Mouse (Mus musculus) frontal cortex, postnatal 14 days (tissue): ENCODE measurements at regions not wholly inside any gene's neighbourhood (a gene's known extent, or its start where the extent isn't known, plus 50 kb on each side); places are given as distances from the start of the nearest gene placed in this dataset.
"Not testable (repeated sequence)": the region's sequence is repeated elsewhere in the genome, so short reads cannot be mapped to it uniquely, and the experiment has no call there.

Experiments used
- DNase-seq, 2 experiments: peaks; one replicate each; pipeline ENCODE4 v3.0.0; 2022; ENCODE audit warnings: low spot score in 2 of 2

- no peak for DNase-seq
Measured at GRCm38 (mm10) chr13:26267501-26267900, 502.5 kb downstream of the Hdgfl1 start.

GRCm38 (mm10) chr13:26235941-26236340, 534.0 kb downstream of the Hdgfl1 start:
- no peak for DNase-seq

GRCm38 (mm10) chr13:26234703-26235102, 535.3 kb downstream of the Hdgfl1 start:
- no peak for DNase-seq

GRCm38 (mm10) chr13:26217299-26217698, 552.7 kb downstream of the Hdgfl1 start:
- no peak for DNase-seq

- DNase-seq, result no peak
Measured at GRCm38 (mm10) chr13:26216579-26216978, 553.4 kb downstream of the Hdgfl1 start.

GRCm38 (mm10) chr13:26205532-26206105, 564.3 kb downstream of the Hdgfl1 start:
- DNase-seq, result no peak

- DNase-seq, result no peak
Measured at GRCm38 (mm10) chr13:26194646-26195045, 575.3 kb downstream of the Hdgfl1 start.

- no peak for DNase-seq
Measured at GRCm38 (mm10) chr13:26183879-26184278, 586.1 kb downstream of the Hdgfl1 start.

- DNase-seq, result no peak
Measured at GRCm38 (mm10) chr13:26171891-26172482, 598.0 kb downstream of the Hdgfl1 start.

GRCm38 (mm10) chr13:26169641-26170040, 600.3 kb downstream of the Hdgfl1 start:
- no peak for DNase-seq

GRCm38 (mm10) chr13:26158703-26159102, 611.3 kb downstream of the Hdgfl1 start:
- no peak for DNase-seq

GRCm38 (mm10) chr13:26154701-26155471, 615.1 kb downstream of the Hdgfl1 start:
- DNase-seq, result peak; percentile 31 to 65

GRCm38 (mm10) chr13:26154251-26154650, 615.7 kb downstream of the Hdgfl1 start:
- no peak for DNase-seq

GRCm38 (mm10) chr13:26153093-26153492, 616.9 kb downstream of the Hdgfl1 start:
- DNase-seq, result no peak

- no peak for DNase-seq
Measured at GRCm38 (mm10) chr13:26150426-26150825, 619.5 kb downstream of the Hdgfl1 start.

GRCm38 (mm10) chr13:26142811-26143210, 627.2 kb downstream of the Hdgfl1 start:
- no peak for DNase-seq

- DNase-seq, result no peak
Measured at GRCm38 (mm10) chr13:26119363-26119762, 650.6 kb downstream of the Hdgfl1 start.

GRCm38 (mm10) chr13:26114136-26114535, 655.8 kb downstream of the Hdgfl1 start:
- no peak for DNase-seq

- DNase-seq, result not testable (repeated sequence)
Measured at GRCm38 (mm10) chr13:26113723-26114122, 656.2 kb downstream of the Hdgfl1 start.

- DNase-seq, result no peak
Measured at GRCm38 (mm10) chr13:26112579-26112978, 657.4 kb downstream of the Hdgfl1 start.

- no peak for DNase-seq
Measured at GRCm38 (mm10) chr13:26109013-26109412, 661.0 kb downstream of the Hdgfl1 start.

GRCm38 (mm10) chr13:26088727-26089126, 681.2 kb downstream of the Hdgfl1 start:
- DNase-seq, result no peak

- no peak for DNase-seq
Measured at GRCm38 (mm10) chr13:26080814-26081213, 689.2 kb downstream of the Hdgfl1 start.
